Mouse (Mus musculus) heart, embryonic 14.5 days (tissue): ENCODE measurements at regions not wholly inside any gene's neighbourhood (a gene's known extent, or its start where the extent isn't known, plus 50 kb on each side); places are given as distances from the start of the nearest gene placed in this dataset.
A peak's percentile ranks its signal among the peaks of the same experiment; 100 is the strongest.

ENCODE experiments used
- ATAC-seq: fragments of 200-750 bp; cut with Nextera tagmentation; 2 replicates; pipeline ENCODE4 v1.8.0; 2017; ENCODE audit warnings: low read depth, moderate TSS enrichment; ENCODE audit not compliant: insufficient number of reproducible peaks, insufficient read depth, low FRiP score
- H3K27ac ChIP-seq, 2 experiments: fragments of 200-500 bp in 1 of 2; fragments of 300-500 bp in 1 of 2; sonication (generic) in 1 of 2; replicated peaks in 1 of 2; 2 replicates each; pipeline ENCODE4 v1.5.1; 2012 to 2014; ENCODE audit warnings: low read depth in 2 of 2, low read length in 2 of 2, control low read depth in 1 of 2, mild to moderate bottlenecking in 1 of 2, mixed read lengths in 1 of 2; ENCODE audit not compliant: control insufficient read depth in 1 of 2, insufficient read depth in 1 of 2
- H3K27me3 ChIP-seq: fragments of 300-500 bp; sonication (generic); 2 replicates; pipeline ENCODE4 v1.6.1; 2014; ENCODE audit warnings: mild to moderate bottlenecking, low read length, control low read depth; ENCODE audit not compliant: control insufficient read depth, insufficient read depth
- H3K36me3 ChIP-seq: fragments of 300-500 bp; sonication (generic); 2 replicates; pipeline ENCODE4 v1.6.1; 2014; ENCODE audit warnings: mild to moderate bottlenecking, control low read depth, low read length, mixed read lengths; ENCODE audit not compliant: control insufficient read depth, insufficient read depth
- H3K4me1 ChIP-seq, 2 experiments: fragments of 200-500 bp in 1 of 2; fragments of 300-500 bp in 1 of 2; sonication (generic) in 1 of 2; 2 replicates each; pipeline ENCODE4 v1.6.1; 2012 to 2014; ENCODE audit warnings: low read length in 2 of 2, control low read depth in 1 of 2, mixed read lengths in 1 of 2; ENCODE audit not compliant: control insufficient read depth in 2 of 2, insufficient read depth in 2 of 2
- H3K4me2 ChIP-seq: fragments of 300-500 bp; sonication (generic); 2 replicates; pipeline ENCODE4 v1.6.1; 2014; ENCODE audit warnings: mild to moderate bottlenecking, low read length
- H3K4me3 ChIP-seq, 2 experiments: fragments of 200-500 bp in 1 of 2; fragments of 300-500 bp in 1 of 2; sonication (generic) in 1 of 2; 2 replicates each; pipeline ENCODE4 v1.5.1; 2012 to 2014; ENCODE audit warnings: low read length in 2 of 2, mild to moderate bottlenecking in 2 of 2, control low read depth in 1 of 2, low read depth in 1 of 2, moderate library complexity in 1 of 2; ENCODE audit not compliant: control insufficient read depth in 1 of 2, insufficient read depth in 1 of 2
- H3K9ac ChIP-seq: fragments of 300-500 bp; sonication (generic); 2 replicates; pipeline ENCODE4 v1.6.1; 2014; ENCODE audit warnings: mild to moderate bottlenecking, low read length
- H3K9me3 ChIP-seq: fragments of 300-500 bp; sonication (generic); 2 replicates; pipeline ENCODE4 v1.6.1; 2016; ENCODE audit warnings: low read length, control low read depth; ENCODE audit not compliant: control insufficient read depth
- WGBS: fragments of 180-500 bp; shearing (Covaris S2); extraction: QIAGEN DNeasy Blood & Tissue Kit; methylation state at CpG from one replicate; pipeline ENCODE4 v1.1.7; 2014; 5-methylcytosine and 5-hydroxymethylcytosine counted together

- H3K36me3 ChIP-seq = no peaks in the 10 kb centered on the region
- H3K9me3 ChIP-seq = no peaks in the 10 kb centered on the region
- H3K4me1 ChIP-seq = no peaks in the 10 kb centered on the region
- no peak overlapping the region for H3K4me2 ChIP-seq
- no peaks in the 10 kb centered on the region for H3K27me3 ChIP-seq
- ATAC-seq = no peak
- H3K9ac ChIP-seq = no peak overlapping the region
- no peak overlapping the region for H3K4me3 ChIP-seq
- 76% methylated on average over 4 of the region's 4 CpGs for WGBS
- no peak overlapping the region for H3K27ac ChIP-seq
Measured at GRCm38 (mm10) chr6:22716864-22717557, 158.3 kb upstream of the Ptprz1 start.

GRCm38 (mm10) chr6:22716144-22716856, 159.0 kb upstream of the Ptprz1 start:
- 64% methylated on average over 7 of the region's 7 CpGs for WGBS
- Histone ChIP-seq H3K4me3 (no peak overlapping the region), H3K27ac (no peak overlapping the region), H3K4me2 (no peak overlapping the region), H3K36me3 (no peaks in the 10 kb centered on the region), H3K9me3 (no peaks in the 10 kb centered on the region), H3K27me3 (no peaks in the 10 kb centered on the region), H3K4me1 (no peaks in the 10 kb centered on the region), H3K9ac (no peak overlapping the region)
- ATAC-seq = no peak

GRCm38 (mm10) chr6:22698187-22698586, 177.1 kb upstream of the Ptprz1 start:
- no peaks in the 10 kb centered on the region for H3K4me1 ChIP-seq
- no peak overlapping the region for H3K4me3 ChIP-seq
- no peaks in the 10 kb centered on the region for H3K9me3 ChIP-seq
- H3K4me2 ChIP-seq = no peak overlapping the region
- H3K27me3 ChIP-seq = no peaks in the 10 kb centered on the region
- ATAC-seq = no peak
- H3K9ac ChIP-seq = no peak overlapping the region
- no peak overlapping the region for H3K27ac ChIP-seq
- no peaks in the 10 kb centered on the region for H3K36me3 ChIP-seq

- ATAC-seq = no peak; the same call in 1 of the 2 replicates
- H3K9ac ChIP-seq = no peak overlapping the region
- peaks cover 2 to 6% of the 10 kb centered on the region in 2 experiments; a peak in 3 of 4 replicates for H3K4me1 ChIP-seq
- 36% methylated on average over 7 of the region's 7 CpGs for WGBS
- no peak overlapping the region for H3K4me3 ChIP-seq
- no peaks in the 10 kb centered on the region for H3K9me3 ChIP-seq
- no peaks in the 10 kb centered on the region for H3K27me3 ChIP-seq
- H3K27ac ChIP-seq = no peak overlapping the region
- peak overlapping the region; percentile 37; the same call in 1 of the 2 replicates for H3K4me2 ChIP-seq
- H3K36me3 ChIP-seq = no peaks in the 10 kb centered on the region
Measured at GRCm38 (mm10) chr6:22688678-22689126, 186.6 kb upstream of the Ptprz1 start.

GRCm38 (mm10) chr6:22674586-22674929, 200.7 kb upstream of the Ptprz1 start:
- no peak overlapping the region for H3K27ac ChIP-seq
- no peaks in the 10 kb centered on the region for H3K9me3 ChIP-seq
- H3K4me3 ChIP-seq = no peak overlapping the region
- no peak overlapping the region for H3K4me2 ChIP-seq
- no peaks in the 10 kb centered on the region for H3K4me1 ChIP-seq
- no peaks in the 10 kb centered on the region for H3K27me3 ChIP-seq
- no peak overlapping the region for H3K9ac ChIP-seq
- 82% methylated on average over 1 of the region's 1 CpGs for WGBS
- no peak for ATAC-seq
- H3K36me3 ChIP-seq = no peaks in the 10 kb centered on the region

- Histone ChIP-seq H3K4me2 (no peak overlapping the region), H3K9me3 (no peaks in the 10 kb centered on the region), H3K4me3 (no peak overlapping the region), H3K27me3 (no peaks in the 10 kb centered on the region), H3K9ac (no peak overlapping the region), H3K4me1 (no peaks in the 10 kb centered on the region), H3K36me3 (no peaks in the 10 kb centered on the region), H3K27ac (no peak overlapping the region)
- no peak for ATAC-seq
- 58% methylated on average over 2 of the region's 2 CpGs for WGBS
Measured at GRCm38 (mm10) chr6:22673919-22674585, 201.2 kb upstream of the Ptprz1 start.

GRCm38 (mm10) chr6:22671524-22671923, 203.8 kb upstream of the Ptprz1 start:
- H3K4me1 ChIP-seq = no peaks in the 10 kb centered on the region
- H3K4me3 ChIP-seq = no peak overlapping the region
- H3K27me3 ChIP-seq = no peaks in the 10 kb centered on the region
- no peak overlapping the region for H3K27ac ChIP-seq
- no peaks in the 10 kb centered on the region for H3K9me3 ChIP-seq
- no peak for ATAC-seq
- no peak overlapping the region for H3K4me2 ChIP-seq
- H3K36me3 ChIP-seq = no peaks in the 10 kb centered on the region
- 75% methylated on average over 1 of the region's 1 CpGs for WGBS
- H3K9ac ChIP-seq = no peak overlapping the region
